8 mouse cellular contexts compared by ENCODE assay signal in the genomic region with DNA sequence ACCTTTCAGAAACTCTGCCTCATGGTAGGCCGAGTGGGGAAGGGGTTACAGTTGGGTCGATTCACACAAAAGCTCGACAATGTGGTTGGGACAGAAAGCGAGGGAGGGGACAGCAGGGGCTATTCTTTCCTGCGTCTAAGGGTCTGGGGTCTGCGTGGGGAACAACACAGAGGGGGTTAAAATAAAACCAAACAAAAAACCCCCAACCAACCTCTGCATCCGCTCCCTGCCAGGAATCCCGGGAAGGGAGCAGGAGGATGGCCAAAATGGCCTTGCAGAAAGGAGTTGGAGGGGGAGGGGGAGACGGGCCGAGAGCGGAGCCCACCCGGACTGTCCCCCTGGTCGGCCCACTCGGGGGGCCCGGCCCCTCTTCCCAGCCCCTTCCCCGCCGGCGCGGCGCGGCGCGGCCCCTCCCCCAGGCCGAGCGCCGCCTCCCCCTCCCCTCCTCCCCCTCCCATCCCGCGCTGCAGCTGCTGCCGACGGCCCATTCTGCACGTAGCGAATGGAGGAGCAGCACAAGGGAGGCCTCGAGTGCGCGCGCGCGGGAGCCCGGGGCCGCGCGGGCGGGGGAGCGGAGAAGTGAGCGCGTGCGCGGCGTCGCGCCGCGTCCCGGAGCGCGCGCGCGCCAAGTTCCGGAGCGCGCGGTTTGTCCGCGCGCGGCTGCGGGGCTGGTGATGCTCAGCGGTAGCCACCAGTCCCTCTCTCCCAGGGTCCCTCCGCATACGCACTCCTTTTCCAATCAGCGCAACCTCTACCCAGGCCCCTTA. TPM values are rescaled to one million over a fixed set of nuclear protein-coding genes. Genes with fewer than 3 reads are reported as not detected.
DNase-seq lines count a peak whose midpoint lies in the region; ATAC-seq and TF ChIP-seq lines count a peak whose summit lies in the region.

No protein-coding gene starts in this region.

- peak; percentile 84 for DNase-seq in G1E (ENCODE audit: low spot score)
- DNase-seq in cerebellum, adult 2 months: peak; percentile 91 to 92
- peak; percentile 76 to 91 for DNase-seq in frontal cortex, adult 2 months (ENCODE audit: extremely low spot score in 1 of 2, low spot score in 1 of 2)
- peak; percentile 85 for DNase-seq in left cerebral cortex, adult 11 months (ENCODE audit: low spot score)
- DNase-seq in lung, postnatal 25 days (ENCODE audit: low spot score): peak; percentile 78
- peak; percentile 83 for DNase-seq in retina, postnatal 7 days (ENCODE audit: low read depth, low spot score)
- DNase-seq in urinary bladder, postnatal 14 days (ENCODE audit: low spot score): peak; percentile 88

- no peak for ATAC-seq in G1E (ENCODE audit: extremely low read depth, insufficient number of reproducible peaks, low FRiP score, poor library complexity, severe bottlenecking)
- ATAC-seq in hindbrain, embryonic 13.5 days (ENCODE audit: low FRiP score): peak; percentile 72

- peaks cover 73% of the 10 kb centered on the region for H3K4me1 ChIP-seq in G1E (ENCODE audit: insufficient read depth, low read depth, low read length)
- peaks cover 16% of the 10 kb centered on the region for H3K4me1 ChIP-seq in cerebellum, adult 2 months (ENCODE audit: control insufficient read depth, insufficient read depth, low read length)
- H3K4me1 ChIP-seq in hindbrain, embryonic 13.5 days (replicated peaks): peaks cover 44% of the 10 kb centered on the region

- peak overlapping the region; percentile 80 for H3K27ac ChIP-seq in cerebellum, adult 2 months (ENCODE audit: insufficient read depth, low read length)
- peak overlapping the region; percentile 95 for H3K27ac ChIP-seq in hindbrain, embryonic 13.5 days

- H3K36me3 ChIP-seq in G1E (replicated peaks): peaks cover 21% of the 10 kb centered on the region
- no peaks in the 10 kb centered on the region for H3K36me3 ChIP-seq in hindbrain, embryonic 13.5 days

- peak; percentile 89 for TF ChIP-seq POLR2A in cerebellum, adult 2 months (IDR thresholded peaks at IDR 0.05; ENCODE audit: borderline replicate concordance, insufficient read depth, low read length)

- no peak for TF ChIP-seq CTCF in G1E (IDR thresholded peaks at IDR 0.05; ENCODE audit: low read depth, low read length)
- no peak for TF ChIP-seq CTCF in cerebellum, adult 2 months (IDR thresholded peaks at IDR 0.05; ENCODE audit: borderline replicate concordance, insufficient read depth, low read depth, low read length)

- H3K4me2 ChIP-seq in hindbrain, embryonic 13.5 days: peak overlapping the region; percentile 67

- peaks cover 4% of the 10 kb centered on the region; the same call in 1 of the 2 replicates for H3K9me3 ChIP-seq in G1E (replicated peaks)
- H3K9me3 ChIP-seq in hindbrain, embryonic 13.5 days: no peaks in the 10 kb centered on the region

- peak overlapping the region; percentile 74 for H3K4me3 ChIP-seq in G1E (ENCODE audit: low read depth, low read length)
- peak overlapping the region; percentile 71 for H3K4me3 ChIP-seq in cerebellum, adult 2 months (replicated peaks; ENCODE audit: insufficient read depth, low read depth, low read length)
- peak overlapping the region; percentile 47 for H3K4me3 ChIP-seq in hindbrain, embryonic 13.5 days

- WGBS in cerebellum, adult 2 months: under 1% methylated on average over 62 of the region's 72 CpGs
- WGBS in hindbrain, embryonic 13.5 days: under 1% methylated on average over 62 of the region's 72 CpGs

- peak overlapping the region; percentile 79 for H3K9ac ChIP-seq in hindbrain, embryonic 13.5 days

- no peaks in the 10 kb centered on the region; the same call in 1 of the 2 replicates for H3K27me3 ChIP-seq in G1E (ENCODE audit: insufficient read depth, low read length)
- no peaks in the 10 kb centered on the region for H3K27me3 ChIP-seq in cerebellum, adult 2 months (ENCODE audit: control insufficient read depth, insufficient read depth, low read length)
- H3K27me3 ChIP-seq in hindbrain, embryonic 13.5 days: peaks cover 15% of the 10 kb centered on the region

RNA-seq across cellular contexts. Expression of a gene that starts 2.9 kb away (rescaled TPM):
- total RNA-seq in G1E (2014; fragmentation: Nextera tagmentation) (11.8 TPM in 1 of 2 replicates, not detected in the other), G1E (2017) (3.6 and 4.4 TPM in 2 replicates)
- polyA plus RNA-seq in G1E (2012): 2.2 and 2.7 TPM in 2 replicates
- polyA plus RNA-seq in cerebellum, adult 2 months (2012; rRNA removed): 0.27 and 0.54 TPM in 2 replicates
- polyA plus RNA-seq in frontal cortex, adult 2 months (2012; rRNA removed): 0.22 and 0.27 TPM in 2 replicates
- polyA plus RNA-seq in hindbrain, embryonic 13.5 days (2015; fragmentation: Nextera tagmentation; extraction: Ambion mirVana): not detected in 2 replicates

RNA-seq across cellular contexts. Expression of a gene that starts 49.8 kb away (rescaled TPM):
- 22.6 and 25.0 TPM in 2 replicates for total RNA-seq in G1E (2014; fragmentation: Nextera tagmentation)
- total RNA-seq in G1E (2017): 8.7 and 9.9 TPM in 2 replicates
- polyA plus RNA-seq in G1E (2012): 18.6 and 21.6 TPM in 2 replicates
- 196 and 199 TPM in 2 replicates for polyA plus RNA-seq in cerebellum, adult 2 months (2012; rRNA removed)
- 176 and 198 TPM in 2 replicates for polyA plus RNA-seq in frontal cortex, adult 2 months (2012; rRNA removed)
- polyA plus RNA-seq in hindbrain, embryonic 13.5 days (2015; fragmentation: Nextera tagmentation; extraction: Ambion mirVana): 123 and 139 TPM in 2 replicates

RNA-seq across cellular contexts. Expression of a gene that starts 50.4 kb away (rescaled TPM):
- 36.2 and 36.8 TPM in 2 replicates for total RNA-seq in G1E (2014; fragmentation: Nextera tagmentation)
- total RNA-seq in G1E (2017): 17.3 and 29.6 TPM in 2 replicates
- 237 and 310 TPM in 2 replicates for polyA plus RNA-seq in G1E (2012)
- 78.4 and 84.2 TPM in 2 replicates for polyA plus RNA-seq in cerebellum, adult 2 months (2012; rRNA removed)
- polyA plus RNA-seq in frontal cortex, adult 2 months (2012; rRNA removed): 48.4 and 52.8 TPM in 2 replicates
- polyA plus RNA-seq in hindbrain, embryonic 13.5 days (2015; fragmentation: Nextera tagmentation; extraction: Ambion mirVana): 121 and 122 TPM in 2 replicates
